Mouse (Mus musculus) heart, embryonic 16.5 days (tissue): ENCODE data around the gene Adamts9. TPM values are rescaled to one million over a fixed set of nuclear protein-coding genes. Genes with fewer than 3 reads are reported as not detected.
A peak's percentile ranks its signal among the peaks of the same experiment; 100 is the strongest.

ENCODE experiments used
- ATAC-seq: fragments of 200-750 bp; cut with Nextera tagmentation; replicated peaks from 2 replicates; pipeline ENCODE4 v1.8.0; 2017; ENCODE audit warnings: moderate number of reproducible peaks; ENCODE audit not compliant: insufficient read depth, low FRiP score; ENCODE audit errors: extremely low read depth
- H3K27ac ChIP-seq: fragments of 300-500 bp; sonication (generic); 2 replicates; pipeline ENCODE4 v1.5.1; 2014; ENCODE audit warnings: mild to moderate bottlenecking, low read length, control low read depth, moderate library complexity
- H3K27me3 ChIP-seq: fragments of 300-500 bp; sonication (generic); 2 replicates; pipeline ENCODE4 v1.6.1; 2014; ENCODE audit warnings: low read length, mixed read lengths; ENCODE audit not compliant: control insufficient read depth, insufficient read depth
- H3K36me3 ChIP-seq: fragments of 300-500 bp; sonication (generic); 2 replicates; pipeline ENCODE4 v1.6.1; 2014; ENCODE audit not compliant: control insufficient read depth, insufficient read depth
- H3K4me1 ChIP-seq: fragments of 300-500 bp; sonication (generic); 2 replicates; pipeline ENCODE4 v1.6.1; 2014; ENCODE audit warnings: low read length, mixed read lengths; ENCODE audit not compliant: control insufficient read depth, insufficient read depth
- H3K4me2 ChIP-seq: fragments of 300-500 bp; sonication (generic); 2 replicates; pipeline ENCODE4 v1.6.1; 2014; ENCODE audit warnings: low read depth, mild to moderate bottlenecking, control low read depth, low read length
- H3K4me3 ChIP-seq: fragments of 300-500 bp; sonication (generic); 2 replicates; pipeline ENCODE4 v1.5.1; 2014; ENCODE audit warnings: mild to moderate bottlenecking, control low read depth, low read length
- H3K9ac ChIP-seq: fragments of 300-500 bp; sonication (generic); 2 replicates; pipeline ENCODE4 v1.6.1; 2014; ENCODE audit warnings: low read length, control low read depth
- H3K9me3 ChIP-seq: fragments of 300-500 bp; sonication (generic); replicated peaks from 2 replicates; pipeline ENCODE4 v1.6.1; 2016; ENCODE audit warnings: low read length; ENCODE audit not compliant: control insufficient read depth
- WGBS: fragments of 180-500 bp; shearing (Covaris S2); extraction: QIAGEN DNeasy Blood & Tissue Kit; methylation state at CpG from one replicate; pipeline ENCODE4 v1.1.7; 2014; 5-methylcytosine and 5-hydroxymethylcytosine counted together
- polyA plus RNA-seq: library from polyadenylated mRNA; unstranded; fragments of >200 nt; fragmentation: Nextera tagmentation; extraction: Ambion mirVana; gene quantifications from 2 replicates; pipeline ENCODE4 v1.2.1, GENCODE M21; 2015

The Adamts9 gene
- polyA plus RNA-seq, 1 experiment from 2014 or later, result 6.3 TPM

- H3K36me3 ChIP-seq, result no peaks in the 10 kb centered on the region
- H3K27me3 ChIP-seq, result no peaks in the 10 kb centered on the region
Observed at GRCm38 (mm10) chr6:92759616-92760015, 183.7 kb downstream of the Adamts9 start.

GRCm38 (mm10) chr6:92755826-92756225, 187.5 kb downstream of the Adamts9 start:
- Histone ChIP-seq H3K27me3 (no peaks in the 10 kb centered on the region), H3K9ac (no peak overlapping the region), H3K4me3 (no peak overlapping the region), H3K9me3 (no peaks in the 10 kb centered on the region), H3K4me2 (no peak overlapping the region), H3K36me3 (no peaks in the 10 kb centered on the region), H3K4me1 (no peaks in the 10 kb centered on the region), H3K27ac (no peak overlapping the region)
- 30% methylated on average over 5 of the region's 5 CpGs for WGBS
- ATAC-seq, result no peak

More at GRCm38 (mm10) chr6:92759616-92760015, 183.7 kb downstream of the Adamts9 start:
- no peaks in the 10 kb centered on the region for H3K9me3 ChIP-seq
- no peak overlapping the region for H3K4me3 ChIP-seq
- no peak overlapping the region for H3K4me2 ChIP-seq
- no peak overlapping the region for H3K9ac ChIP-seq
- no peak overlapping the region for H3K27ac ChIP-seq
- no peak for ATAC-seq
- H3K4me1 ChIP-seq, result no peaks in the 10 kb centered on the region

GRCm38 (mm10) chr6:92752737-92753136, 190.6 kb downstream of the Adamts9 start:
- 86% methylated on average over 2 of the region's 2 CpGs for WGBS
- no peak overlapping the region for H3K4me3 ChIP-seq
- no peaks in the 10 kb centered on the region for H3K36me3 ChIP-seq
- H3K27ac ChIP-seq, result no peak overlapping the region
- peaks cover 4% of the 10 kb centered on the region for H3K4me1 ChIP-seq
- no peak for ATAC-seq
- H3K4me2 ChIP-seq, result no peak overlapping the region
- no peaks in the 10 kb centered on the region for H3K9me3 ChIP-seq
- H3K9ac ChIP-seq, result no peak overlapping the region
- no peaks in the 10 kb centered on the region for H3K27me3 ChIP-seq

- H3K9ac ChIP-seq, result no peak overlapping the region
- no peaks in the 10 kb centered on the region for H3K27me3 ChIP-seq
- H3K27ac ChIP-seq, result no peak overlapping the region
- H3K9me3 ChIP-seq, result no peaks in the 10 kb centered on the region
- H3K4me2 ChIP-seq, result no peak overlapping the region
- 25% methylated on average over 4 of the region's 4 CpGs for WGBS
- no peak overlapping the region for H3K4me3 ChIP-seq
- no peaks in the 10 kb centered on the region for H3K36me3 ChIP-seq
- peaks cover 4% of the 10 kb centered on the region for H3K4me1 ChIP-seq
- ATAC-seq, result no peak
Observed at GRCm38 (mm10) chr6:92749420-92749819, 193.9 kb downstream of the Adamts9 start.

- Histone ChIP-seq H3K4me2 (peak overlapping the region; percentile 34), H3K4me1 (no peaks in the 10 kb centered on the region), H3K27me3 (no peaks in the 10 kb centered on the region), H3K4me3 (no peak overlapping the region; the same call in 1 of the 2 replicates), H3K9me3 (no peaks in the 10 kb centered on the region), H3K9ac (no peak overlapping the region), H3K36me3 (no peaks in the 10 kb centered on the region), H3K27ac (no peak overlapping the region)
- no peak for ATAC-seq
- WGBS, result 12% methylated on average over 11 of the region's 11 CpGs
Observed at GRCm38 (mm10) chr6:92743605-92744004, 199.7 kb downstream of the Adamts9 start.

- no peaks in the 10 kb centered on the region for H3K4me1 ChIP-seq
- no peaks in the 10 kb centered on the region for H3K36me3 ChIP-seq
- no peak overlapping the region for H3K4me2 ChIP-seq
- no peak for ATAC-seq
- peaks cover 8% of the 10 kb centered on the region for H3K9me3 ChIP-seq
- no peak overlapping the region for H3K4me3 ChIP-seq
- no peaks in the 10 kb centered on the region for H3K27me3 ChIP-seq
- H3K27ac ChIP-seq, result no peak overlapping the region
- 61% methylated on average over 1 of the region's 1 CpGs for WGBS
- no peak overlapping the region for H3K9ac ChIP-seq
Observed at GRCm38 (mm10) chr6:92737116-92737515, 206.2 kb downstream of the Adamts9 start.

- Histone ChIP-seq H3K9ac (no peak overlapping the region), H3K4me1 (no peaks in the 10 kb centered on the region), H3K4me3 (no peak overlapping the region), H3K27me3 (no peaks in the 10 kb centered on the region), H3K9me3 (peaks cover 8% of the 10 kb centered on the region), H3K27ac (no peak overlapping the region), H3K36me3 (no peaks in the 10 kb centered on the region), H3K4me2 (no peak overlapping the region)
- ATAC-seq, result no peak
Observed at GRCm38 (mm10) chr6:92733651-92734050, 209.6 kb downstream of the Adamts9 start.

- Histone ChIP-seq H3K4me1 (peaks cover 2% of the 10 kb centered on the region; the same call in 1 of the 2 replicates), H3K9me3 (peaks cover 3% of the 10 kb centered on the region; the same call in 1 of the 2 replicates), H3K27me3 (no peaks in the 10 kb centered on the region), H3K9ac (no peak overlapping the region), H3K4me2 (no peak overlapping the region), H3K4me3 (no peak overlapping the region), H3K27ac (no peak overlapping the region), H3K36me3 (no peaks in the 10 kb centered on the region)
- ATAC-seq, result no peak
- WGBS, result 39% methylated on average over 7 of the region's 7 CpGs
Observed at GRCm38 (mm10) chr6:92728514-92728913, 214.8 kb downstream of the Adamts9 start.

GRCm38 (mm10) chr6:92728084-92728483, 215.2 kb downstream of the Adamts9 start:
- no peak overlapping the region for H3K4me3 ChIP-seq
- 6% methylated on average over 10 of the region's 10 CpGs for WGBS

More at GRCm38 (mm10) chr6:92728084-92728483, 215.2 kb downstream of the Adamts9 start:
- ATAC-seq, result peak; percentile 65; the same call in 1 of the 2 replicates
- H3K9me3 ChIP-seq, result peaks cover under 1% of the 10 kb centered on the region; the same call in 1 of the 2 replicates
- no peak overlapping the region for H3K27ac ChIP-seq
- H3K27me3 ChIP-seq, result no peaks in the 10 kb centered on the region
- H3K4me1 ChIP-seq, result peaks cover 2% of the 10 kb centered on the region; the same call in 1 of the 2 replicates
- H3K4me2 ChIP-seq, result no peak overlapping the region
- no peak overlapping the region for H3K9ac ChIP-seq
- H3K36me3 ChIP-seq, result no peaks in the 10 kb centered on the region
